Mouse (Mus musculus): Measurements from ENCODE around the gene Tpbgl. TPM values are rescaled to one million over a fixed set of nuclear protein-coding genes. Genes with fewer than 3 reads are reported as not detected.

The Tpbgl gene
- 5.5 and 9.1 TPM in 2 replicates for polyA plus RNA-seq (2012; rRNA removed)

DNA sequence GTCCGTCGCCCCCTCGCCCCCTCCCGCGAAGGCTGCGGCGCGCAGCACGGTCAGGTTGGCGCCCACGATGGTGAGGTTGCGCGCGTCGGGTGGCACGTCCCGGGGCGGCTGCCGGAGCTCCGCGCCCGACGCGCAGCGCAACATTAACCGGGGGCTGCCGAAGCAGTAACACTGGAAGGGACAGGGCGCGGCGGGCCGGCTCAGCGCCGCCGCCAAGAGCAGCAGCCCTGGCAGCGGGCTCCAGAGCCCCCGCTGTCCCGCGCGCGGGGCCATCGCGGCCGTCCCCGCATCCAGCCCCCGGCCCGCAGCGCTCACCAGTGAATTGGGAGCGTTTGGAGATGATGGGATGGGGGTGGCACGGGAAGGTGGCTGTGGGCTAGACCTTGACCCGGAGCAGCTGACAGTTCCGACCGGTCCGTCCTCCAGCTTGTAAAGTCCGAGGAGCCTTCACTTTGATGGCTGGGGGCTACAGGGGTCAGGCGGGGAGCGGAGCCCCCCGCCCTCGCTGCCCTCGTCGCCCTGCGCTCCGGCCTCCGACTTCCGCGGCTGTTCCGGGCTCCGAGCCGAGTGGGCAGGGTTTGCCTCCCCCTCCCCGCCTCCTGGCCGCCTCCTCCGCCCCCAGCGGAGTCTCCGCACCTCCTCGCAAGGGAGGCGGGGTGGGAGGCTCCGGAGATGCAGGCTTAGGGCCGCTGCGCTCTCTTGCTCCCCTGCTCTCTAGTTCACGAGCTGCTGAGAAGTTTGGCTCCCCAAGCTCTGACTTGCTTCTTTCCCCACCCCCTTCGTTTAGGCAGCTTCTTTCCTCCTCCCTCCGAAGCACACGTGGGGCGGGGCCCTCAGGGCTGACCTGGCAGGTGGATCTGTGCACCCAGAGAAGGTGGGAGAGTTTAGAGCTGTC lies at the start of gene Tpbgl:
TSS of gene Tpbgl (minus strand) at position 728 of the 895 bp plus-strand sequence.
- H3K4me1 ChIP-seq (ENCODE audit: control insufficient read depth, insufficient read depth, insufficient read length), result peaks cover 13% of the 10 kb centered on the region; the same call in 1 of the 2 replicates

DNA sequence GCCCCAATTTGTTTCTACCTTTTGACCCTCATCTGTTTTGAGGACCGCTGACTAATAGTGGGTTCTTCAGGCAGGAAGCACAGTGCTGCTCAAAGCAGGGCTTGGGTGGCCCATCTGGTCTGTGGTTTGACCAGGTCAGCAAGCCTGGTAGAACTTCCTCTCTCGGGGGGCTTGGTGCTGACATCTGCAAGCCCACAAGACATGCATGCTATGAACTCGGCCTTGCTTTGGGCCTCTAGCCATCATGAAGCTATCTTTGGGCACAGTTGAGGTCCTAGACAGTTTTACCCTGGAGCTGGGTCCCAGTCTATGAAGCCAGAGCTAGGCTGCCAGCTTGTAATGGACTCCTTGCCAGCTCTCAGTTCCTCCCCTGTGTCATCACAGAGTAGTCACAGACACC lies 48.0 kb upstream of the Tpbgl start:
- H3K4me3 ChIP-seq (ENCODE audit: extremely low read depth, insufficient read depth, insufficient read length), result no peak overlapping the region
- H3K4me1 ChIP-seq (ENCODE audit: control insufficient read depth, insufficient read depth, insufficient read length), result peaks cover 4% of the 10 kb centered on the region; the same call in 1 of the 2 replicates
- peak in 1 of 2 experiments; percentile 18 for DNase-seq (ENCODE audit: low read depth in 1 of 2, low spot score in 2 of 2)
- WGBS, result 6% methylated on average over 3 of the region's 3 CpGs
- H3K27me3 ChIP-seq (ENCODE audit: control insufficient read depth, insufficient read depth, low read length), result no peaks in the 10 kb centered on the region
- no peak overlapping the region; the same call in 1 of the 2 replicates for H3K27ac ChIP-seq (ENCODE audit: insufficient read depth, low read length)
- TF ChIP-seq POLR2A (IDR thresholded peaks at IDR 0.05; ENCODE audit: low read depth, low read length), result no peak
- no peak for TF ChIP-seq CTCF (IDR thresholded peaks at IDR 0.05; ENCODE audit: extremely low read depth, insufficient read depth, insufficient read length, insufficient replicate concordance)
- no peaks in the 10 kb centered on the region for H3K36me3 ChIP-seq (ENCODE audit: control insufficient read depth, insufficient read depth, low read length)

More for the DNA sequence above, at the start of gene Tpbgl:
- no peaks in the 10 kb centered on the region for H3K36me3 ChIP-seq (ENCODE audit: control insufficient read depth, insufficient read depth, low read length)
- H3K27me3 ChIP-seq (ENCODE audit: control insufficient read depth, insufficient read depth, low read length), result peaks cover 17% of the 10 kb centered on the region
- TF ChIP-seq POLR2A (IDR thresholded peaks at IDR 0.05; ENCODE audit: low read depth, low read length) (no peak), CTCF (IDR thresholded peaks at IDR 0.05; ENCODE audit: extremely low read depth, insufficient read depth, insufficient read length, insufficient replicate concordance) (no peak)
- DNase-seq (ENCODE audit: low read depth in 1 of 2, low spot score in 2 of 2), result peak in 1 of 2 experiments; percentile 29
- 1% methylated on average over 82 of the region's 83 CpGs for WGBS
- H3K4me3 ChIP-seq (ENCODE audit: extremely low read depth, insufficient read depth, insufficient read length), result peak within 1 kb of the TSS; percentile 44; the same call in 1 of the 2 replicates
- no peak within 1 kb of the TSS; the same call in 1 of the 2 replicates for H3K27ac ChIP-seq (ENCODE audit: insufficient read depth, low read length)

DNA sequence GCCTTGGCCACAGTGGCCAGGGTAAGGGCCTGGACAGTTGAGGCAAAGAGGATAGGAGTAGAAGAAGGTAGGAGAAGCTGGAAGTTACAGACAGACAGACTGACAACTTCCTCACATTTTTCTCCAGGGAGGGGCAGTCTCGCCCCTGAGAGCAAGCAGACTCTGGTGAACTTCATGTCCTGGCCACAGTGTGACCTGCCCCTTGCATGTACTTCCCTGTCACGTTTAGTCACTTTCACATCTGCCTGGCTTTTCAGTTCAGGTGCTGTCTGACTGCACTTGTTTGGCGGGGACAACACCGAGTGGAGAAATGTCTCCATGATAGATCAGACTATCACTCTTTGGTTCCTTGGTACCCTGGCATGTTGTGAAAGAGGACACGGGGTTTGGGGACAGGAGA lies 47.3 kb upstream of the Tpbgl start:
- Histone ChIP-seq H3K27me3 (ENCODE audit: control insufficient read depth, insufficient read depth, low read length) (no peaks in the 10 kb centered on the region), H3K4me1 (ENCODE audit: control insufficient read depth, insufficient read depth, insufficient read length) (peaks cover 4% of the 10 kb centered on the region; the same call in 1 of the 2 replicates), H3K4me3 (ENCODE audit: extremely low read depth, insufficient read depth, insufficient read length) (no peak overlapping the region), H3K36me3 (ENCODE audit: control insufficient read depth, insufficient read depth, low read length) (no peaks in the 10 kb centered on the region), H3K27ac (ENCODE audit: insufficient read depth, low read length) (no peak overlapping the region)
- no peak for DNase-seq (ENCODE audit: low read depth in 1 of 2, low spot score in 2 of 2)
- WGBS, result 15% methylated on average over 5 of the region's 5 CpGs
- no peak for TF ChIP-seq CTCF (IDR thresholded peaks at IDR 0.05; ENCODE audit: extremely low read depth, insufficient read depth, insufficient read length, insufficient replicate concordance)
- TF ChIP-seq POLR2A (IDR thresholded peaks at IDR 0.05; ENCODE audit: low read depth, low read length), result no peak

DNA sequence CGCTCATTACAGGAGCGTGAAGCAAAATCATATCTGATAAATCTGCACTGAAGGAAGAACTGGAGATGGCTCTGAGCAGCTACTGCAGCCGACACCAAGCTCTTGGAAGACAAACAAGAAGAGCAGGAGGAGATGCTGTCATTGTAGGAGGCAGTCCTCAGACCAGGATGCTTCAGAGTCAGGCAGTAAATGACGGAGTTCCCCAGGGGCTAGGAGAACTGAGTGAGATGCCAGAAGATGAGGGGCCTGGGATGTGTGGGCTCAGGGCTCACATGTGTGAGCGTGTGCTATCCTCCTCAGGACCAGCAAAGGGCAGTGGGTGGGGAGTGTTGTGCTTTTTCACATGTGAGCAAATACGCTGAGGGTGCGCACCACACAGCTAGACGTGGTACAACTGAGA lies 46.3 kb upstream of the Tpbgl start:
- Histone ChIP-seq H3K36me3 (ENCODE audit: control insufficient read depth, insufficient read depth, low read length) (no peaks in the 10 kb centered on the region), H3K4me1 (ENCODE audit: control insufficient read depth, insufficient read depth, insufficient read length) (peaks cover 4% of the 10 kb centered on the region; the same call in 1 of the 2 replicates), H3K27me3 (ENCODE audit: control insufficient read depth, insufficient read depth, low read length) (no peaks in the 10 kb centered on the region), H3K27ac (ENCODE audit: insufficient read depth, low read length) (no peak overlapping the region), H3K4me3 (ENCODE audit: extremely low read depth, insufficient read depth, insufficient read length) (no peak overlapping the region)
- 88% methylated on average over 8 of the region's 8 CpGs for WGBS
- TF ChIP-seq POLR2A (IDR thresholded peaks at IDR 0.05; ENCODE audit: low read depth, low read length) (no peak), CTCF (IDR thresholded peaks at IDR 0.05; ENCODE audit: extremely low read depth, insufficient read depth, insufficient read length, insufficient replicate concordance) (no peak)
- DNase-seq (ENCODE audit: low read depth in 1 of 2, low spot score in 2 of 2), result no peak

DNA sequence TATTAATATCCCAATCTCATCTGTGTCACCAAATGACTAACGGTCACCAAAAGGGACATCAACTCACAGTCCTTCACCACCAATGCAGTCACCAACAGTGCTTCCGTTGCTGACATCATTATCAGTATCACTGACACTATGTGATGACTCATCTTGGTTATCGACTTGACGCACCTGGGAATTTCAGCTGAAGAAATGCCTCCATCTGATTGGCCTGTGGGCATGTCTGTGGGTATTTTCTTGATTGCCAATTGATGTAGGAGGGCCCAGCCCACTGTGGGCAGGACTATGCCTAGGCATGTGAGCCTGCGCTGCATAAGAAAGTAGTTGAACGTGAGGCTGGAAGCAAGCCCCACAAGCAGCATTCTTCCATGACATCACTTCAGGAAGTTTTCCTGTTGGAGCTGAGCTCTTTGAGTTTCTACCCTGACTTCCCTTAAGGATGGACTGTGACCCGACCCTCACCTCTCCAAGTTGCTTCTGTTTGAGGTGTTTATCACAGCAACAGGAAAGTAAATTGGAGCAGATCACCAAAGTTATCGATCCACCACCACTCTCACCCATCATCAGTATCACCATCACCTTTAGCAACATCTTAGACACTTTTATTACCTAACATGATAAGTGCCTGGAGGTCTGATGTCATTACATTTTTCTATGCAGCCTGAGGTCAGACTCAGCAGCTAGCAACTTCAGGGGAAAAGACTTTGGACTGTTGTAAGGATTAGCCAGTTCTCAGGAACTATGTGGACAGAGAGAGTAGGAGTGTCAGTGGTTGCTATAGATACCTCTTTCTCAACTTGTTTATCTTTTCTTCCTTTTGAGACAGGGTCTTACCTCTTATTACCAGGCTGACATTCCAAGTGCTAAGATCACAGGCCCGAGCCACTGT lies 44.9 kb upstream of the Tpbgl start:
- DNase-seq (ENCODE audit: low read depth in 1 of 2, low spot score in 2 of 2), result no peak
- TF ChIP-seq POLR2A (IDR thresholded peaks at IDR 0.05; ENCODE audit: low read depth, low read length), result no peak
- TF ChIP-seq CTCF (IDR thresholded peaks at IDR 0.05; ENCODE audit: extremely low read depth, insufficient read depth, insufficient read length, insufficient replicate concordance), result no peak
- Histone ChIP-seq H3K4me3 (ENCODE audit: extremely low read depth, insufficient read depth, insufficient read length) (no peak overlapping the region), H3K27ac (ENCODE audit: insufficient read depth, low read length) (no peak overlapping the region), H3K4me1 (ENCODE audit: control insufficient read depth, insufficient read depth, insufficient read length) (peaks cover 4% of the 10 kb centered on the region; the same call in 1 of the 2 replicates), H3K27me3 (ENCODE audit: control insufficient read depth, insufficient read depth, low read length) (no peaks in the 10 kb centered on the region), H3K36me3 (ENCODE audit: control insufficient read depth, insufficient read depth, low read length) (no peaks in the 10 kb centered on the region)
- 88% methylated on average over 9 of the region's 9 CpGs for WGBS

DNA sequence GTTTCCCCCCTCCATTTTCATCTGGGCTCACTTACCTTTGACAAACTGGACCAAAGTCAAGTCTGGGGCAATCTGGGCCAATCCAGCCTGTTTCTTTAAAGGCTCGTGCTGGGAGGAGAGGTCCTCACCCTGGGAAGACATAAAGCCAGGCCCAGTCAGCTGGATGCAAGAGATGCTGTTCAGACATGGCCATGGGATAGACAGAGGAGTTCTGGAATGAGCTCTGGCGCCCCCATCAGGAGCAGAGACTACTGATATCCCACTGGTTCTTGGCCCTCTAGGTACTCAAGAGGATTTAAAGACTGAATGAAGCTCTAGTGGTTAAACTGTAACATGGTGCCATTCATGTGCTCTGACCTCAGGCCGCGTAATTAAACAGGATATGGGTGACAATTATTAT lies 44.0 kb upstream of the Tpbgl start:
- Histone ChIP-seq H3K4me1 (ENCODE audit: control insufficient read depth, insufficient read depth, insufficient read length) (peaks cover 4% of the 10 kb centered on the region; the same call in 1 of the 2 replicates), H3K36me3 (ENCODE audit: control insufficient read depth, insufficient read depth, low read length) (no peaks in the 10 kb centered on the region), H3K27ac (ENCODE audit: insufficient read depth, low read length) (no peak overlapping the region), H3K27me3 (ENCODE audit: control insufficient read depth, insufficient read depth, low read length) (no peaks in the 10 kb centered on the region), H3K4me3 (ENCODE audit: extremely low read depth, insufficient read depth, insufficient read length) (no peak overlapping the region)
- TF ChIP-seq CTCF (IDR thresholded peaks at IDR 0.05; ENCODE audit: extremely low read depth, insufficient read depth, insufficient read length, insufficient replicate concordance), result no peak
- no peak for TF ChIP-seq POLR2A (IDR thresholded peaks at IDR 0.05; ENCODE audit: low read depth, low read length)
- no peak for DNase-seq (ENCODE audit: low read depth in 1 of 2, low spot score in 2 of 2)
- WGBS, result 83% methylated on average over 4 of the region's 4 CpGs
